Comparison of ENCODE assay signal across 18 mouse cellular contexts in genomic region chr9:66212088-66212487, GRCm38 (mm10). TPM values are rescaled to one million over a fixed set of nuclear protein-coding genes. Genes with fewer than 3 reads are reported as not detected.
DNase-seq lines count a peak whose midpoint lies in the region; ATAC-seq and TF ChIP-seq lines count a peak whose summit lies in the region.
"Had no signal": no experiment of that assay in that cellular context is flagged by ENCODE, and none has a peak within 500 bp of the region (broad histone marks: within the 10 kb centered on the region; RNA-seq: fewer than 3 reads in every experiment).

No protein-coding gene starts in this region.

- H3K4me2 ChIP-seq in hindbrain, embryonic 14.5 days (replicated peaks) = no peak overlapping the region
- H3K4me2 ChIP-seq: heart, embryonic 12.5 days; limb, embryonic 13.5 days; neural tube, embryonic 15.5 days had no signal

- no peaks in the 10 kb centered on the region for H3K36me3 ChIP-seq in hindbrain, embryonic 10.5 days
- no peaks in the 10 kb centered on the region for H3K36me3 ChIP-seq in hindbrain, embryonic 14.5 days (replicated peaks; ENCODE audit: control insufficient read depth, insufficient read depth)
- H3K36me3 ChIP-seq in small intestine, adult 2 months (ENCODE audit: control insufficient read depth, insufficient read depth, low read length) = no peaks in the 10 kb centered on the region
- H3K36me3 ChIP-seq: heart, embryonic 12.5 days; limb, embryonic 13.5 days; neural tube, embryonic 15.5 days had no signal

- no peak for TF ChIP-seq POLR2A in small intestine, adult 2 months (IDR thresholded peaks at IDR 0.05; ENCODE audit: low read depth, low read length)

- DNase-seq in hindbrain, embryonic 10.5 days (ENCODE audit: low spot score) = no peak
- DNase-seq in hindbrain, embryonic 14.5 days (ENCODE audit: low spot score) = no peak
- DNase-seq in B cell, adult 2 months = peak; percentile 52 to 56
- no peak for DNase-seq in layer of hippocampus, adult 9-11 months
- DNase-seq in ovary, adult 18-20 months (ENCODE audit: low spot score) = no peak
- DNase-seq: adrenal gland, postnatal 36 days; cerebellum, postnatal 14 days; forebrain, postnatal 0 days; kidney, adult 8-10 months; lung, postnatal 10 days; thymus, adult 18-20 months had no signal

- H3K27ac ChIP-seq in hindbrain, embryonic 10.5 days = peak overlapping the region; percentile 78
- H3K27ac ChIP-seq in hindbrain, embryonic 14.5 days = no peak overlapping the region
- H3K27ac ChIP-seq in brown adipose tissue, adult 24 weeks (replicated peaks; ENCODE audit: low read depth, low read length) = peak overlapping the region; percentile 75
- peak overlapping the region; percentile 91 for H3K27ac ChIP-seq in small intestine, adult 2 months (ENCODE audit: insufficient read depth, low read depth, low read length)
- H3K27ac ChIP-seq: left cerebral cortex, adult 2 months; limb, embryonic 13.5 days; neural tube, embryonic 15.5 days had no signal

- peaks cover 38% of the 10 kb centered on the region for H3K4me1 ChIP-seq in hindbrain, embryonic 10.5 days (replicated peaks)
- H3K4me1 ChIP-seq in hindbrain, embryonic 14.5 days (replicated peaks; ENCODE audit: control insufficient read depth, insufficient read depth, low read length) = 0 out of 2 replicates have a peak, but pooled peaks cover 6% of the 10 kb centered on the region
- H3K4me1 ChIP-seq in brown adipose tissue, adult 24 weeks (ENCODE audit: control insufficient read depth, insufficient read depth, insufficient read length, low read length) = peaks cover 37% of the 10 kb centered on the region
- peaks cover 30% of the 10 kb centered on the region; the same call in 1 of the 2 replicates for H3K4me1 ChIP-seq in small intestine, adult 2 months (ENCODE audit: control insufficient read depth, insufficient read depth, insufficient read length, low read length)
- H3K4me1 ChIP-seq: neural tube, embryonic 15.5 days had no signal

- H3K4me3 ChIP-seq in hindbrain, embryonic 10.5 days = no peak overlapping the region
- no peak overlapping the region for H3K4me3 ChIP-seq in hindbrain, embryonic 14.5 days (replicated peaks; ENCODE audit: low read length)
- no peak overlapping the region for H3K4me3 ChIP-seq in brown adipose tissue, adult 24 weeks (ENCODE audit: insufficient read depth, low read depth, low read length)
- H3K4me3 ChIP-seq in small intestine, adult 2 months (ENCODE audit: low read depth, low read length) = no peak overlapping the region
- H3K4me3 ChIP-seq: heart, embryonic 12.5 days; left cerebral cortex, adult 2 months; limb, embryonic 13.5 days; neural tube, embryonic 15.5 days had no signal

- no peak overlapping the region for H3K9ac ChIP-seq in hindbrain, embryonic 14.5 days
- H3K9ac ChIP-seq: forebrain, postnatal 0 days; heart, embryonic 12.5 days; limb, embryonic 13.5 days; neural tube, embryonic 15.5 days had no signal

- 77% methylated on average over 2 of the region's 2 CpGs for WGBS in hindbrain, embryonic 10.5 days
- 80% methylated on average over 2 of the region's 2 CpGs for WGBS in hindbrain, embryonic 14.5 days
- 62% methylated on average over 2 of the region's 2 CpGs for WGBS in small intestine, adult 2 months

- ATAC-seq in hindbrain, embryonic 14.5 days (ENCODE audit: low FRiP score) = no peak
- ATAC-seq: forebrain, postnatal 0 days; hindbrain, embryonic 16.5 days had no signal

- TF ChIP-seq CTCF in small intestine, adult 2 months (IDR thresholded peaks at IDR 0.05; ENCODE audit: extremely low read depth, insufficient read length, insufficient replicate concordance, low read depth, low read length) = no peak

- no peaks in the 10 kb centered on the region for H3K27me3 ChIP-seq in hindbrain, embryonic 10.5 days (ENCODE audit: insufficient read depth, poor library complexity, severe bottlenecking)
- H3K27me3 ChIP-seq in hindbrain, embryonic 14.5 days (ENCODE audit: control insufficient read depth, insufficient read depth, low read length) = no peaks in the 10 kb centered on the region
- H3K27me3 ChIP-seq in small intestine, adult 2 months (ENCODE audit: control insufficient read depth, insufficient read depth, low read length) = no peaks in the 10 kb centered on the region
- H3K27me3 ChIP-seq: heart, embryonic 12.5 days; limb, embryonic 13.5 days; neural tube, embryonic 15.5 days had no signal

- H3K9me3 ChIP-seq in hindbrain, embryonic 10.5 days = no peaks in the 10 kb centered on the region
- H3K9me3 ChIP-seq in hindbrain, embryonic 14.5 days (ENCODE audit: control insufficient read depth, low read length) = no peaks in the 10 kb centered on the region
- H3K9me3 ChIP-seq: heart, embryonic 12.5 days; limb, embryonic 13.5 days; neural tube, embryonic 15.5 days had no signal

RNA-seq across cellular contexts. Expression of gene Dapk2, which starts 54.1 kb away (rescaled TPM):
- 3.5 and 5.1 TPM in 2 replicates for polyA plus RNA-seq in hindbrain, embryonic 10.5 days (2016; fragmentation: Nextera tagmentation; extraction: Ambion mirVana)
- 0.59 and 0.80 TPM in 2 replicates for polyA plus RNA-seq in hindbrain, embryonic 14.5 days (2014; fragmentation: Nextera tagmentation; extraction: Ambion mirVana)
- 2.9 and 5.9 TPM in 2 replicates for polyA plus RNA-seq in brown adipose tissue, adult 24 weeks (2012; ENCODE audit: insufficient read depth, insufficient read length, missing spikeins)
- polyA plus RNA-seq in small intestine, adult 2 months (2012; rRNA removed) = 5.6 and 8.2 TPM in 2 replicates

Comparison
In these comparisons a context has a peak if more than half of its experiments do, and no peak if none do; other contexts are left out.
1. DNase-seq: peak in B cell, adult 2 months (2 of 2); none in hindbrain, embryonic 10.5 days (single experiment), hindbrain, embryonic 14.5 days (single experiment), layer of hippocampus, adult 9-11 months (single experiment) and ovary, adult 18-20 months (single experiment).